Mouse (Mus musculus) C2C12 (cell line): ENCODE data around the gene Kdm4b. TPM values are rescaled to one million over a fixed set of nuclear protein-coding genes. Genes with fewer than 3 reads are reported as not detected.

Experiments
- H3K27me3 ChIP-seq: one replicate; pipeline ENCODE4 v1.6.1; 2011; ENCODE audit not compliant: control insufficient read depth, insufficient read depth, insufficient read length
- H3K36me3 ChIP-seq: one replicate; pipeline ENCODE4 v1.6.1; 2011; ENCODE audit not compliant: control insufficient read depth, insufficient read depth
- H3K4me3 ChIP-seq: one replicate; pipeline ENCODE4 v1.5.1; 2011; ENCODE audit warnings: mild to moderate bottlenecking, control low read depth; ENCODE audit not compliant: poor library complexity, insufficient read depth, severe bottlenecking
- H3K79me2 ChIP-seq: one replicate; pipeline ENCODE4 v1.6.1; 2011; ENCODE audit not compliant: control insufficient read depth, insufficient read depth
- H3K79me3 ChIP-seq: one replicate; pipeline ENCODE4 v1.6.1; 2011; ENCODE audit warnings: low read depth, control low read depth
- H3ac ChIP-seq: one replicate; pipeline ENCODE3; 2011; ENCODE audit warnings: low read depth; ENCODE audit not compliant: control insufficient read depth, insufficient read length
- CEBPB ChIP-seq: IDR thresholded peaks from one replicate; pipeline ENCODE4 v1.6.1; 2011; ENCODE audit warnings: low read depth, mild to moderate bottlenecking, control low read depth, moderate library complexity
- CTCF ChIP-seq: IDR thresholded peaks from one replicate; pipeline ENCODE4 v1.5.1; 2011; ENCODE audit not compliant: control insufficient read depth, insufficient read depth, insufficient read length
- FOSL1 ChIP-seq: IDR thresholded peaks from one replicate; pipeline ENCODE4 v1.8.0; 2011; ENCODE audit warnings: mild to moderate bottlenecking, low read length; ENCODE audit not compliant: poor library complexity, insufficient read depth, severe bottlenecking
- MAX ChIP-seq: IDR thresholded peaks from one replicate; pipeline ENCODE4 v1.6.1; 2011; ENCODE audit warnings: mild to moderate bottlenecking, control low read depth
- MYOD1 ChIP-seq: IDR thresholded peaks from one replicate; pipeline ENCODE4 v1.6.1; 2011; ENCODE audit warnings: low read depth; ENCODE audit not compliant: control insufficient read depth, insufficient read length
- MYOG ChIP-seq: IDR thresholded peaks from one replicate; pipeline ENCODE4 v1.6.1; 2011; ENCODE audit not compliant: control insufficient read depth, insufficient read length; ENCODE audit errors: extremely low read depth
- USF1 ChIP-seq: IDR thresholded peaks from one replicate; pipeline ENCODE4 v1.6.1; 2011; ENCODE audit warnings: low read depth, mild to moderate bottlenecking, control low read depth, moderate library complexity
- microRNA-seq: library from miRNA; unstranded; fragments of <30 nt; microRNA quantifications from one replicate; pipeline ENCODE4, GENCODE M21; 2019; ENCODE audit warnings: borderline microRNAs expressed
- polyA plus RNA-seq: library from polyadenylated mRNA; unstranded; fragments of >200 nt; fragmentation: generic; extraction: Trizol; gene quantifications from one replicate; pipeline ENCODE4 v1.2.1, GENCODE M21; 2012; ENCODE audit warnings: missing spikeins

Gene Kdm4b
- polyA plus RNA-seq, 1 experiment, result 10.1 TPM

DNA sequence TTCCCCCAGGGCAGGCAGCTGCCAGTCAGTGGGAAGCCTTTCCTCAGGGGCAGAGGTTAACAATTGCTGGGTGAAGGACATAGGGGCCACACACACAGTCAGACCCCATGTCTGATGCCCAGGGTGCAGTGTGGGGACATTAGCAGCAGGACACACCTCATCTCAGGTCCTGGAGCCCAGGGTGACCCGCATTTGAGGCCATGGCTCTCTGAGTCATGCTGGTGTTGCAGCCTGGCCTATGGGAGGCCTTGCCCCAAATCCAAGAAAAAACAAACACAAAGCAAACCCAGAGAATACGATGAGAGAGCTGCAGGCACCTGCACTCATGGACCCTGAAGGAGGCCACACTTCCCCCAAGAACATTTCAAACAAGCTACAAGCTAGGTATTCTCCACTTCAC is 121.9 kb downstream of the Kdm4b start:
- Histone ChIP-seq H3K4me3 (no peak overlapping the region), H3K79me3 (no peaks in the 10 kb centered on the region), H3ac (no peak overlapping the region), H3K79me2 (no peaks in the 10 kb centered on the region), H3K36me3 (peaks cover 43% of the 10 kb centered on the region), H3K27me3 (no peaks in the 10 kb centered on the region)
- TF ChIP-seq MAX (no peak), CTCF (no peak), CEBPB (no peak), FOSL1 (no peak), USF1 (no peak), MYOG (no peak), MYOD1 (no peak)

Small RNAs within 50 kb of the gene (microRNA-seq; reads per million reads assigned to microRNA genes)
- 0.52 reads per million, percentile 9 among the genes with 10 or more reads in this experiment for gene Mir6977

Other genes with a start within 250 kb of the Kdm4b start
- 64.5 TPM for gene Hdgfl2, start 246.4 kb upstream of the Kdm4b start, polyA plus RNA-seq
- 3.2 TPM for gene Plin4, start 216.3 kb upstream of the Kdm4b start, polyA plus RNA-seq
- 0.08 TPM for gene Plin5, start 208.5 kb upstream of the Kdm4b start, polyA plus RNA-seq
- gene Lrg1, start 204.1 kb upstream of the Kdm4b start, polyA plus RNA-seq, result 0.02 TPM
- 0.81 TPM for gene Sema6b, start 185.7 kb upstream of the Kdm4b start, polyA plus RNA-seq
- gene Tnfaip8l1, start 163.6 kb upstream of the Kdm4b start, polyA plus RNA-seq, result 2.3 TPM
- 106 TPM for gene Mydgf, start 142.1 kb upstream of the Kdm4b start, polyA plus RNA-seq
- gene Dpp9, start 107.2 kb upstream of the Kdm4b start, polyA plus RNA-seq, result 51.8 TPM
- gene Fem1a, start 69.3 kb upstream of the Kdm4b start, polyA plus RNA-seq, result 18.1 TPM
- 5.8 TPM for gene Ticam1, start 49.3 kb upstream of the Kdm4b start, polyA plus RNA-seq
- gene Plin3, start 33.2 kb upstream of the Kdm4b start, polyA plus RNA-seq, result 27.5 TPM
- not detected for gene Arrdc5, start 25.8 kb upstream of the Kdm4b start, polyA plus RNA-seq
- gene Uhrf1, start 22.7 kb upstream of the Kdm4b start, polyA plus RNA-seq, result 93.0 TPM
- 56.8 TPM for gene Ptprs, start 150.4 kb downstream of the Kdm4b start, polyA plus RNA-seq
- gene Znrf4, start 186.4 kb downstream of the Kdm4b start, polyA plus RNA-seq, result not detected
- 0.09 TPM for gene Gm20219, start 228.3 kb downstream of the Kdm4b start, polyA plus RNA-seq